ENCODE assay signal across 8 mouse cellular contexts in genomic region chr3:89088974-89089373, GRCm38 (mm10). TPM values are rescaled to one million over a fixed set of nuclear protein-coding genes. Genes with fewer than 3 reads are reported as not detected.
A peak's percentile ranks its signal among the peaks of the same experiment; 100 is the strongest.
DNase-seq lines count a peak whose midpoint lies in the region; ATAC-seq lines count a peak whose summit lies in the region.

No protein-coding gene starts in this region.

- ATAC-seq in forebrain, embryonic 11.5 days (replicated peaks; ENCODE audit: low FRiP score) = no peak
- no peak for ATAC-seq in forebrain, embryonic 16.5 days
- no peak for ATAC-seq in forebrain, embryonic 14.5 days
- ATAC-seq in liver, embryonic 13.5 days (ENCODE audit: low read depth) = no peak
- ATAC-seq in megakaryocyte progenitor cell, adult 5-6 weeks (replicated peaks; ENCODE audit: poor library complexity) = no peak

- no peaks in the 10 kb centered on the region for H3K36me3 ChIP-seq in forebrain, embryonic 11.5 days (ENCODE audit: control insufficient read depth, insufficient read depth, low read length)
- H3K36me3 ChIP-seq in forebrain, embryonic 16.5 days (ENCODE audit: control insufficient read depth, insufficient read depth) = peaks cover 9% of the 10 kb centered on the region
- peaks cover 52% of the 10 kb centered on the region for H3K36me3 ChIP-seq in forebrain, embryonic 14.5 days (ENCODE audit: control insufficient read depth, insufficient read depth, low read length)
- peaks cover 3% of the 10 kb centered on the region for H3K36me3 ChIP-seq in liver, embryonic 13.5 days

- WGBS in forebrain, embryonic 11.5 days = 70% methylated on average over 14 of the region's 14 CpGs
- 74% methylated on average over 14 of the region's 14 CpGs for WGBS in forebrain, embryonic 16.5 days
- WGBS in forebrain, embryonic 14.5 days = 68% methylated on average over 14 of the region's 14 CpGs
- 41% methylated on average over 14 of the region's 14 CpGs for WGBS in liver, embryonic 13.5 days (ENCODE audit: insufficient replicate concordance)

- peaks cover 16% of the 10 kb centered on the region for H3K27me3 ChIP-seq in forebrain, embryonic 11.5 days (ENCODE audit: control insufficient read depth, insufficient read depth, low read length)
- H3K27me3 ChIP-seq in forebrain, embryonic 16.5 days (replicated peaks; ENCODE audit: control insufficient read depth, insufficient read depth, low read length) = no peaks in the 10 kb centered on the region
- H3K27me3 ChIP-seq in forebrain, embryonic 14.5 days (replicated peaks; ENCODE audit: control insufficient read depth, insufficient read depth, low read length) = 0 out of 2 replicates have a peak, but pooled peaks cover 9% of the 10 kb centered on the region
- peaks cover 40% of the 10 kb centered on the region for H3K27me3 ChIP-seq in liver, embryonic 13.5 days

- intact Hi-C loops in left cerebral cortex, postnatal 36 days (cut with DNase I) = no loop called here

- H3K9ac ChIP-seq in forebrain, embryonic 11.5 days (ENCODE audit: low read length) = peak overlapping the region; percentile 14; the same call in 1 of the 2 replicates
- H3K9ac ChIP-seq in forebrain, embryonic 16.5 days (replicated peaks; ENCODE audit: low read depth, low read length) = no peak overlapping the region
- H3K9ac ChIP-seq in forebrain, embryonic 14.5 days (ENCODE audit: low read length) = no peak overlapping the region
- peak overlapping the region; percentile 72; the same call in 1 of the 2 replicates for H3K9ac ChIP-seq in liver, embryonic 13.5 days

- peak overlapping the region; percentile 83 for H3K4me2 ChIP-seq in forebrain, embryonic 11.5 days (ENCODE audit: low read depth, low read length, severe bottlenecking)
- H3K4me2 ChIP-seq in forebrain, embryonic 16.5 days (ENCODE audit: low read length) = no peak overlapping the region; the same call in 1 of the 2 replicates
- H3K4me2 ChIP-seq in forebrain, embryonic 14.5 days (ENCODE audit: low read length) = peak overlapping the region; percentile 98
- peak overlapping the region; percentile 100 for H3K4me2 ChIP-seq in liver, embryonic 13.5 days

- H3K9me3 ChIP-seq in forebrain, embryonic 11.5 days (ENCODE audit: control insufficient read depth, low read length) = no peaks in the 10 kb centered on the region
- no peaks in the 10 kb centered on the region for H3K9me3 ChIP-seq in forebrain, embryonic 16.5 days (ENCODE audit: control insufficient read depth, low read length)
- no peaks in the 10 kb centered on the region for H3K9me3 ChIP-seq in forebrain, embryonic 14.5 days (replicated peaks; ENCODE audit: control insufficient read depth, low read length)
- no peaks in the 10 kb centered on the region for H3K9me3 ChIP-seq in liver, embryonic 13.5 days (replicated peaks)

- no peak overlapping the region for H3K27ac ChIP-seq in forebrain, embryonic 11.5 days (ENCODE audit: low read depth, low read length)
- no peak overlapping the region for H3K27ac ChIP-seq in forebrain, embryonic 16.5 days (ENCODE audit: low read length)
- no peak overlapping the region for H3K27ac ChIP-seq in forebrain, embryonic 14.5 days (ENCODE audit: low read depth, low read length)
- no peak overlapping the region for H3K27ac ChIP-seq in liver, embryonic 13.5 days

- DNase-seq in forebrain, embryonic 11.5 days (ENCODE audit: low spot score) = no peak
- peak; percentile 14 for DNase-seq in CD4-positive helper T cell, adult 2 months (ENCODE audit: low read depth, low spot score)
- DNase-seq in forebrain, embryonic 14.5 days (ENCODE audit: low spot score) = no peak
- no peak for DNase-seq in liver, embryonic 13.5 days
- DNase-seq in left cerebral cortex, postnatal 36 days (ENCODE audit: low spot score in 2 of 2) = no peak
- no peak for DNase-seq in layer of hippocampus, postnatal 14 days (ENCODE audit: low spot score in 2 of 2)

- no peak overlapping the region for H3K4me3 ChIP-seq in forebrain, embryonic 11.5 days (ENCODE audit: low read depth, low read length)
- no peak overlapping the region; the same call in 1 of the 2 replicates for H3K4me3 ChIP-seq in forebrain, embryonic 16.5 days (replicated peaks; ENCODE audit: low read length)
- H3K4me3 ChIP-seq in forebrain, embryonic 14.5 days (ENCODE audit: low read depth, low read length) = no peak overlapping the region
- peak overlapping the region; percentile 73 for H3K4me3 ChIP-seq in liver, embryonic 13.5 days (replicated peaks)

- peaks cover 16% of the 10 kb centered on the region; the same call in 1 of the 2 replicates for H3K4me1 ChIP-seq in forebrain, embryonic 11.5 days (replicated peaks; ENCODE audit: control insufficient read depth, insufficient read depth, low read length)
- H3K4me1 ChIP-seq in forebrain, embryonic 16.5 days (replicated peaks; ENCODE audit: control insufficient read depth, insufficient read depth, low read length) = peaks cover 23% of the 10 kb centered on the region
- peaks cover 16% of the 10 kb centered on the region; the same call in 1 of the 2 replicates for H3K4me1 ChIP-seq in forebrain, embryonic 14.5 days (ENCODE audit: control insufficient read depth, insufficient read depth, low read length)
- H3K4me1 ChIP-seq in liver, embryonic 13.5 days (replicated peaks) = peaks cover 68% of the 10 kb centered on the region

RNA-seq across cellular contexts. Expression of gene Rusc1, which starts 4.1 kb away (rescaled TPM):
- polyA plus RNA-seq in forebrain, embryonic 11.5 days (2014; fragmentation: Nextera tagmentation; extraction: Ambion mirVana) = 23.9 and 24.5 TPM in 2 replicates
- 74.4 and 76.8 TPM in 2 replicates for polyA plus RNA-seq in forebrain, embryonic 16.5 days (2015; fragmentation: Nextera tagmentation; extraction: Ambion mirVana)
- 49.7 and 65.0 TPM in 2 replicates for polyA plus RNA-seq in forebrain, embryonic 14.5 days (2014; fragmentation: Nextera tagmentation; extraction: Ambion mirVana)
- polyA plus RNA-seq in liver, embryonic 13.5 days (2015; fragmentation: Nextera tagmentation; extraction: Ambion mirVana) = 5.5 and 5.9 TPM in 2 replicates
- total RNA-seq in megakaryocyte progenitor cell, adult 5-6 weeks (2015) = 21.6 and 23.4 TPM in 2 replicates
- 16.4 and 18.2 TPM in 2 replicates for total RNA-seq in megakaryocyte progenitor cell, adult 5-6 weeks (2017)
- total RNA-seq in left cerebral cortex, postnatal 36 days (2021) = 100 to 1,000 TPM; 185 to 202 TPM
- 100 to 1,000 TPM; 150 to 157 TPM for total RNA-seq in layer of hippocampus, postnatal 14 days (2021)

RNA-seq across cellular contexts. Expression of gene Gm43738, which starts 11.9 kb away (rescaled TPM):
- polyA plus RNA-seq in forebrain, embryonic 11.5 days (2014; fragmentation: Nextera tagmentation; extraction: Ambion mirVana) = not detected in 2 replicates
- polyA plus RNA-seq in forebrain, embryonic 16.5 days (2015; fragmentation: Nextera tagmentation; extraction: Ambion mirVana) = not detected in 2 replicates
- not detected in 2 replicates for polyA plus RNA-seq in forebrain, embryonic 14.5 days (2014; fragmentation: Nextera tagmentation; extraction: Ambion mirVana)
- not detected in 2 replicates for polyA plus RNA-seq in liver, embryonic 13.5 days (2015; fragmentation: Nextera tagmentation; extraction: Ambion mirVana)
- not detected in 2 replicates for total RNA-seq in megakaryocyte progenitor cell, adult 5-6 weeks (2015)
- not detected in 2 replicates for total RNA-seq in megakaryocyte progenitor cell, adult 5-6 weeks (2017)
- total RNA-seq in left cerebral cortex, postnatal 36 days (2021) = under 1 TPM; 0.15 to 0.43 TPM
- total RNA-seq in layer of hippocampus, postnatal 14 days (2021) = not detected

RNA-seq across cellular contexts. Expression of gene Fdps, which starts 12.8 kb away (rescaled TPM):
- polyA plus RNA-seq in forebrain, embryonic 11.5 days (2014; fragmentation: Nextera tagmentation; extraction: Ambion mirVana) = 332 and 356 TPM in 2 replicates
- 380 and 438 TPM in 2 replicates for polyA plus RNA-seq in forebrain, embryonic 16.5 days (2015; fragmentation: Nextera tagmentation; extraction: Ambion mirVana)
- 337 and 389 TPM in 2 replicates for polyA plus RNA-seq in forebrain, embryonic 14.5 days (2014; fragmentation: Nextera tagmentation; extraction: Ambion mirVana)
- 274 and 295 TPM in 2 replicates for polyA plus RNA-seq in liver, embryonic 13.5 days (2015; fragmentation: Nextera tagmentation; extraction: Ambion mirVana)
- 99.4 and 118 TPM in 2 replicates for total RNA-seq in megakaryocyte progenitor cell, adult 5-6 weeks (2015)
- 238 and 251 TPM in 2 replicates for total RNA-seq in megakaryocyte progenitor cell, adult 5-6 weeks (2017)
- total RNA-seq in left cerebral cortex, postnatal 36 days (2021) = 10 to 100 TPM; 79.8 to 94.6 TPM
- total RNA-seq in layer of hippocampus, postnatal 14 days (2021) = 100 to 1,000 TPM; 109 to 131 TPM

RNA-seq across cellular contexts. Expression of gene Pklr, which starts 47.0 kb away (rescaled TPM):
- polyA plus RNA-seq in forebrain, embryonic 11.5 days (2014; fragmentation: Nextera tagmentation; extraction: Ambion mirVana) = 2.1 and 2.8 TPM in 2 replicates
- polyA plus RNA-seq in forebrain, embryonic 16.5 days (2015; fragmentation: Nextera tagmentation; extraction: Ambion mirVana) = 0.13 TPM in 1 of 2 replicates, not detected in the other
- polyA plus RNA-seq in forebrain, embryonic 14.5 days (2014; fragmentation: Nextera tagmentation; extraction: Ambion mirVana) = 0.06 TPM in 1 of 2 replicates, not detected in the other
- 133 and 136 TPM in 2 replicates for polyA plus RNA-seq in liver, embryonic 13.5 days (2015; fragmentation: Nextera tagmentation; extraction: Ambion mirVana)
- 8.0 and 12.1 TPM in 2 replicates for total RNA-seq in megakaryocyte progenitor cell, adult 5-6 weeks (2015)
- 9.6 and 16.7 TPM in 2 replicates for total RNA-seq in megakaryocyte progenitor cell, adult 5-6 weeks (2017)
- not detected for total RNA-seq in left cerebral cortex, postnatal 36 days (2021)
- not detected for total RNA-seq in layer of hippocampus, postnatal 14 days (2021)

Comparison
In these comparisons a context has a peak if more than half of its experiments do, and no peak if none do; other contexts are left out.
1. H3K9ac ChIP-seq: peak in forebrain, embryonic 11.5 days (single experiment) and liver, embryonic 13.5 days (single experiment); none in forebrain, embryonic 16.5 days (single experiment) and forebrain, embryonic 14.5 days (single experiment).